Mouse (Mus musculus) liver, embryonic 14.5 days (tissue): ENCODE measurements at regions not wholly inside any gene's neighbourhood (a gene's known extent, or its start where the extent isn't known, plus 50 kb on each side); places are given as distances from the start of the nearest gene placed in this dataset.

Experiments
- CTCF ChIP-seq: IDR thresholded peaks from 2 replicates; pipeline ENCODE4 v1.5.1; 2016; ENCODE audit warnings: antibody characterized with exemption, low read depth, control low read depth
- EP300 ChIP-seq: IDR thresholded peaks from 2 replicates; pipeline ENCODE4 v1.6.1; 2016; ENCODE audit warnings: antibody characterized with exemption, low read depth

GRCm38 (mm10) chr3:40206326-40206725, 324.8 kb upstream of the Intu start:
- TF ChIP-seq CTCF = no peak
- TF ChIP-seq EP300 = no peak
